Mouse (Mus musculus) ES-E14 (cell line): Measurements from ENCODE around the gene Megf11.

ENCODE experiments used
- CHD2 ChIP-seq: IDR thresholded peaks from 2 replicates; pipeline ENCODE4 v1.6.1; 2014; ENCODE audit warnings: mild to moderate bottlenecking, low read depth, low read length, inconsistent platforms
- HCFC1 ChIP-seq: IDR thresholded peaks from 2 replicates; pipeline ENCODE4 v1.6.1; 2012; ENCODE audit warnings: low read length, inconsistent platforms, borderline replicate concordance; ENCODE audit not compliant: insufficient read depth
- MAFK ChIP-seq: IDR thresholded peaks from 2 replicates; pipeline ENCODE4 v1.6.1; 2014; ENCODE audit warnings: mild to moderate bottlenecking, low read depth, low read length, inconsistent platforms; ENCODE audit not compliant: insufficient read depth
- ZNF384 ChIP-seq: IDR thresholded peaks from 2 replicates; pipeline ENCODE4 v1.6.1; 2012; ENCODE audit warnings: low read depth, low read length, inconsistent platforms

DNA sequence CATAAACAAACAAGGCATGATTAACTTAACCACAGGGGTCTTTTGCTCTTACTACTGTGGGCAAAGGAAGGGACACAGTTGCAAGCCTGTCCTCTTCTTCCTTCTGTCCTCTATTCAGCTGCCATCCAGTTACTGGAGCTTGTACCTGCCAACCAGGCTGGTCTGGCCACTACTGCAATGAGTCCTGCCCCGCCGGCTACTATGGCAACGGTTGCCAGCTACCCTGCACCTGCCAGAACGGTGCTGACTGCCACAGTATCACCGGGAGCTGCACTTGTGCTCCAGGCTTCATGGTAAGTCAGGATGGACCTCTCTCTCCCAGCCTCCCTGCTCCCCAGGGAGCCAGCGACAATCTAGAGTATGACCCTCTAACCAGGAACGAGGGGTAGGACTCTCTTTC, 274.8 kb downstream of the Megf11 start:
- TF ChIP-seq HCFC1 (no peak), CHD2 (no peak), ZNF384 (no peak), MAFK (no peak)
